Mouse (Mus musculus) heart, embryonic 15.5 days (tissue): ENCODE results near the gene Rpp25. TPM values are rescaled to one million over a fixed set of nuclear protein-coding genes. Genes with fewer than 3 reads are reported as not detected.
A peak's percentile ranks its signal among the peaks of the same experiment; 100 is the strongest.

Experiments used
- ATAC-seq: fragments of 200-750 bp; cut with Nextera tagmentation; replicated peaks from 2 replicates; pipeline ENCODE4 v1.8.0; 2017; ENCODE audit warnings: low read depth, moderate TSS enrichment; ENCODE audit not compliant: insufficient number of reproducible peaks, insufficient read depth, low FRiP score
- H3K27ac ChIP-seq: fragments of 300-500 bp; sonication (generic); 2 replicates; pipeline ENCODE4 v1.5.1; 2015; ENCODE audit warnings: mild to moderate bottlenecking, inconsistent platforms
- H3K27me3 ChIP-seq: fragments of 300-500 bp; sonication (generic); 2 replicates; pipeline ENCODE4 v1.6.1; 2015; ENCODE audit warnings: inconsistent platforms
- H3K36me3 ChIP-seq: fragments of 300-500 bp; sonication (generic); 2 replicates; pipeline ENCODE4 v1.6.1; 2015; ENCODE audit warnings: mild to moderate bottlenecking, inconsistent platforms
- H3K4me1 ChIP-seq: fragments of 300-500 bp; sonication (generic); replicated peaks from 2 replicates; pipeline ENCODE4 v1.6.1; 2015; ENCODE audit warnings: inconsistent platforms
- H3K4me2 ChIP-seq: fragments of 300-500 bp; sonication (generic); 2 replicates; pipeline ENCODE4 v1.6.1; 2015; ENCODE audit warnings: inconsistent platforms, mild to moderate bottlenecking, moderate library complexity
- H3K4me3 ChIP-seq: fragments of 300-500 bp; sonication (generic); 2 replicates; pipeline ENCODE4 v1.5.1; 2015; ENCODE audit warnings: mild to moderate bottlenecking, inconsistent platforms
- H3K9ac ChIP-seq: fragments of 300-500 bp; sonication (generic); 2 replicates; pipeline ENCODE4 v1.6.1; 2015; ENCODE audit warnings: mild to moderate bottlenecking, inconsistent platforms
- H3K9me3 ChIP-seq: fragments of 300-500 bp; sonication (generic); replicated peaks from 2 replicates; pipeline ENCODE4 v1.6.1; 2016; ENCODE audit warnings: inconsistent platforms
- WGBS: fragments of 180-500 bp; shearing (Covaris S2); methylation state at CpG from one replicate; pipeline ENCODE4 v1.1.7; 2015; ENCODE audit warnings: mixed read lengths; 5-methylcytosine and 5-hydroxymethylcytosine counted together
- polyA plus RNA-seq: library from polyadenylated mRNA; unstranded; fragments of >200 nt; fragmentation: Nextera tagmentation; extraction: Ambion mirVana; gene quantifications from 2 replicates; pipeline ENCODE4 v1.2.1, GENCODE M21; 2015

Rpp25 gene
- polyA plus RNA-seq, 1 experiment from 2014 or later, result 11.5 TPM

DNA sequence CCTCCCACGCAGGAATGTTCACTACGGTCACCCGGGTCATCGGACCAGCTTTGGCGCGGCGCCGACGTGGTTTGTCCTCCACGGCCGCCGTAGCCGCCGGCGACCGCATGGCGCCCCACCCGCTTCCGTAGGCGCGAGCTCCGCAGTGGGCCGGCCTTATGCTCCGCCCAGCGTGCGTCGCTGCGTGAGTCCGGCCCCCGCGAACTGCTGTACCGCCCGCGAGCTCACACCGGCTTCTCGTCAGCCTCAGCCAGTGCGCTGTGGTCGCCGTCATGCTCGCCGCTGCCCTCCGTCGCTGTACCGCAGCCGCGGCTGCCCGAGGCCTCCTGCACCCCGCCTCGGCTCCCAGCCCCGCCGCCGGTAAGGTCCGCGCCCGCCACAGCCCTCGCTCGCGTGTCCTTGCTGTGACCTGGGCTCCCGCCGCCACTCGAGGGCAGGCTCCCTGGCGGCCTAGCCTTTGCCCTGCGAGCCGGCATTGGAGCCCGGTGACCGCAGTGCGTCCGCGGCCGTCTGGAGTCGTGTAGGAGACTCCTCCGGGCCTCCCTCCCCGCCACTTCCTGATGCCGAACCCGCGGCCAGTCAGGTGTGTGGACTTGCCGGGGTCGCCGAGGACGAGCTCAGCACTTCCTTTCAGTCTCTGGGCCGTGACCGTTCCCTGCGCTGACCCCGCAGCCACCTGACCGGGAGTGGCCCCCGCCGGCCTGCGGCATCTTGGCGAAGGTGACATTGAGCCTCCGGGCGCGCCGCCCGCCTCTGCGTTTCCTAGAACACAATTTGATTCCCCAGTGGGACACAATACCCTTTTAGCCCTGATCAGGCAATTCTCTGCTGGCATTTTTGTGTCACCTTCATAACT is 17.5 kb downstream of the Rpp25 start, which contains the start of gene Cox5a:
TSS of gene Cox5a (plus strand) at position 219 of the 856 bp plus-strand sequence.
- peak within 1 kb of the TSS; percentile 79 for H3K4me3 ChIP-seq
- H3K4me2 ChIP-seq, result peak within 1 kb of the TSS; percentile 62
- no peaks in the 10 kb centered on the region for H3K27me3 ChIP-seq
- H3K4me1 ChIP-seq, result peaks cover 36% of the 10 kb centered on the region
- no peaks in the 10 kb centered on the region for H3K9me3 ChIP-seq
- peak within 1 kb of the TSS; percentile 96 for H3K9ac ChIP-seq
- under 1% methylated on average over 95 of the region's 95 CpGs for WGBS
- peak within 1 kb of the TSS; percentile 98 for H3K27ac ChIP-seq
- H3K36me3 ChIP-seq, result no peaks in the 10 kb centered on the region
- ATAC-seq, result peak; percentile 98

DNA sequence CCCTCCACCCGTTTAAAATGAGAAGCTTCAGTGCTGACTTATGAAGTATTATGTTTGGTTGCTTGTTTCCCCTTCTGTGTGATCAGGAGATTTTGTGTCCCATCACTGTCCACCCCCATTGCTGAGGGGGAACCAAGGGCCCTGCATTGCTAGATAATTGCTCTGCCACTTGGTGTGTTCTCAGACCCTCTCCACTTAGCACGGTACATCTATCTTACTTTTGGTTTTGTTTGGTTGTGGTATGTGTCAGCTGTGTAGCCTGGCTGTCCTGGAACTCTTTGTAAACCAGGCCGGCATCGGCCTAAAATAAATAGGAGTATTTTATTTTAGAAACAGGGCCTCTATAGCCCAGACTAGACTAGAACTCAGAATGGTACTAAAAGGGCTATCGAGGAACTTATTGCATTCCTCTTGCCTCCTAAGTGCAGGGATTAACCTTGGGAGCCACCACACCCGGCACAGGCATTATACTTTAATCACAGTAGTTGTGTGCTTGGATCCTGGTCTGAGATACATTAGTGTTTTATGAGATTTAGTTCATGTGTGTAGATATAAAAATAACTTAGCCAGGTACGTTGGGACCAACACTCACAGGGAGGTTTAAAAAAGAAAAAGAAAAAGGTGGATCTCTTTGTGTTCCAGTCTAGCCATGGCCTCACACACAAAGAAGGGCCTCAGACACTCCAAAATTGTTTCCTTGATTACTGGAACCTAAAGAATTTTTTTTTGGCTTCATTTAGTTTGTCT is 18.5 kb downstream of the Rpp25 start:
- peaks cover 36% of the 10 kb centered on the region for H3K4me1 ChIP-seq
- no peaks in the 10 kb centered on the region for H3K9me3 ChIP-seq
- peak overlapping the region; percentile 62 for H3K4me2 ChIP-seq
- H3K27me3 ChIP-seq, result no peaks in the 10 kb centered on the region
- H3K4me3 ChIP-seq, result peak overlapping the region; percentile 79
- ATAC-seq, result no peak
- peak overlapping the region; percentile 98 for H3K27ac ChIP-seq
- H3K36me3 ChIP-seq, result no peaks in the 10 kb centered on the region
- 20% methylated on average over 7 of the region's 7 CpGs for WGBS
- peak overlapping the region; percentile 96 for H3K9ac ChIP-seq

- peak overlapping the region; percentile 98; the same call in 1 of the 2 replicates for H3K27ac ChIP-seq
Measured at GRCm38 (mm10) chr9:57522861-57523246, 19.0 kb downstream of the Rpp25 start.

DNA sequence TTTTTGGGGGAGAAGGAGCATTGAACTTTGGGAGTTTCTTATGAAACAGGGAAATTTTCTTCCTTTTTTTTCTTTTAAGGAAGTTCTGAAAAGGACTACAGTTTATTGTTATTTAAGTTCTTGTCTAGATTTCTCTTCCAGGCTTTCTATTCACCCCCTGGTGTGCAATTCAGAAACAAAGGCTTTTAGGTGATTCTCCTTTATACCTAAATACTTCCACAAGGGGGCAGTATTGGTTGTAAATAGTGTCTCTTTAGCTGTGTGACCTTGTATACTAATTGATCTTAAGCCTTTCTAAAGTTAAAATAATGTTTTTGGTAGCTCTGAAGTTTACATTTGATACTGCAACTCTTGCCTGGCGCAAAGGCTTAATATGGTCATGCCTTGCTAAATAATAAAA is 19.9 kb downstream of the Rpp25 start:
- Histone ChIP-seq H3K27ac (no peak overlapping the region), H3K4me2 (peak overlapping the region; percentile 62), H3K36me3 (0 out of 2 replicates have a peak, but pooled peaks cover 2% of the 10 kb centered on the region), H3K9me3 (no peaks in the 10 kb centered on the region), H3K27me3 (no peaks in the 10 kb centered on the region), H3K4me3 (no peak overlapping the region), H3K4me1 (peaks cover 36% of the 10 kb centered on the region), H3K9ac (no peak overlapping the region)
- ATAC-seq, result no peak
- 88% methylated on average over 1 of the region's 1 CpGs for WGBS

More at GRCm38 (mm10) chr9:57522861-57523246, 19.0 kb downstream of the Rpp25 start:
- no peak for ATAC-seq
- H3K9me3 ChIP-seq, result no peaks in the 10 kb centered on the region
- H3K36me3 ChIP-seq, result no peaks in the 10 kb centered on the region
- peak overlapping the region; percentile 79 for H3K4me3 ChIP-seq
- peak overlapping the region; percentile 62 for H3K4me2 ChIP-seq
- WGBS, result 53% methylated on average over 4 of the region's 4 CpGs
- H3K27me3 ChIP-seq, result no peaks in the 10 kb centered on the region
- peak overlapping the region; percentile 96; the same call in 1 of the 2 replicates for H3K9ac ChIP-seq
- H3K4me1 ChIP-seq, result peaks cover 36% of the 10 kb centered on the region

- H3K4me3 ChIP-seq, result no peak overlapping the region
- peak overlapping the region; percentile 62; the same call in 1 of the 2 replicates for H3K4me2 ChIP-seq
- peaks cover 9% of the 10 kb centered on the region; the same call in 1 of the 2 replicates for H3K36me3 ChIP-seq
- H3K27ac ChIP-seq, result no peak overlapping the region
- no peaks in the 10 kb centered on the region for H3K9me3 ChIP-seq
- H3K9ac ChIP-seq, result no peak overlapping the region
- ATAC-seq, result no peak
- H3K4me1 ChIP-seq, result peaks cover 36% of the 10 kb centered on the region
- no peaks in the 10 kb centered on the region for H3K27me3 ChIP-seq
Measured at GRCm38 (mm10) chr9:57524439-57524838, 20.6 kb downstream of the Rpp25 start.

DNA sequence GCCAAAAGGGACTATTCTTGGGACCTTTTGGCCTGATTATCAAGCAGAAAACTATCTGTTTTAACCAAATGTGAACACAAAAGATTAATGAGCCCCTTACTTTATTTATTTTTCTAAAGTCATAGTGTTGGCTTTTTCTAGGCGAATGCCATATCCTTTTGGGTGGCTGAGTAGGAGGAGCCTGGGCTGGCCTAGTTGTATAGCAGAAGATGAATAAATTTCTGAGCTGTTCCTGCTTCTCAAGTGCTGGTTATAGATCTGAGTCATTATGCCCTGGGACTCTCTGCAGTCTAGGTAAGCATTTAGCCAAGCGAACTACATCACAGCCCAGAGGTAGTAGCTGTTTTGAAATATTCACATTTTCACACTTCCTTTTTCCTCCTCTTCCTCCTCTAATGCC is 21.7 kb downstream of the Rpp25 start:
- Histone ChIP-seq H3K4me3 (no peak overlapping the region), H3K36me3 (peaks cover 20% of the 10 kb centered on the region), H3K9ac (no peak overlapping the region), H3K27me3 (no peaks in the 10 kb centered on the region), H3K27ac (no peak overlapping the region), H3K4me2 (no peak overlapping the region), H3K9me3 (no peaks in the 10 kb centered on the region), H3K4me1 (peaks cover 36% of the 10 kb centered on the region)
- no peak for ATAC-seq
- WGBS, result 66% methylated on average over 2 of the region's 2 CpGs

- Histone ChIP-seq H3K4me1 (peaks cover 36% of the 10 kb centered on the region), H3K4me3 (no peak overlapping the region), H3K36me3 (peaks cover 27% of the 10 kb centered on the region), H3K27me3 (no peaks in the 10 kb centered on the region), H3K9me3 (no peaks in the 10 kb centered on the region), H3K4me2 (no peak overlapping the region), H3K9ac (no peak overlapping the region), H3K27ac (no peak overlapping the region)
- ATAC-seq, result no peak
Measured at GRCm38 (mm10) chr9:57526435-57526834, 22.6 kb downstream of the Rpp25 start.

GRCm38 (mm10) chr9:57531946-57532345 is 28.1 kb downstream of the Rpp25 start:
- ATAC-seq, result no peak
- H3K27ac ChIP-seq, result no peak overlapping the region
- H3K9ac ChIP-seq, result no peak overlapping the region
- no peak overlapping the region for H3K4me3 ChIP-seq
- peaks cover 54% of the 10 kb centered on the region for H3K36me3 ChIP-seq
- WGBS, result 80% methylated on average over 1 of the region's 1 CpGs
- no peaks in the 10 kb centered on the region for H3K27me3 ChIP-seq
- H3K9me3 ChIP-seq, result no peaks in the 10 kb centered on the region
- H3K4me2 ChIP-seq, result no peak overlapping the region
- H3K4me1 ChIP-seq, result peaks cover 4% of the 10 kb centered on the region

DNA sequence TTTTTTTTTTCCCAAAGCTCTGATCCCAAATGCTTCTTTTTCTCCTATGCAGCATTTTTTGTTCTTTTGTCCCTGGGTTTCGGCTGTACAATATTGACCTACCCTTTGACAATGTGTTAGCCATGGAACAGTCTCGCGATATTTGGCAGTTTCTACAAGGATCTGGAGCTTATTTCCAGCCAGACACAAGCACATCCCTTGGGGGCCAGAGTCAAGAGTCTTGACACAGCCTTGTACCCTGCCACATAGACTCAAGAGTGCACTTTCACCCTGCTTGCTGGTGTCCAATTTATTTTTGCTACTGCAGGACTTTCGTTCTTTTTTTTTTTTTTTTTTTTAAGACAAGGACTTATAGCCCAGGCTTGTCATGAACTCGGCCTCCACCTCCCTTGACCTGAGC is 32.5 kb downstream of the Rpp25 start:
- no peaks in the 10 kb centered on the region for H3K9me3 ChIP-seq
- H3K4me1 ChIP-seq, result peaks cover 16% of the 10 kb centered on the region
- H3K4me2 ChIP-seq, result peak overlapping the region; percentile 76
- H3K36me3 ChIP-seq, result peaks cover 43% of the 10 kb centered on the region
- no peak overlapping the region for H3K27ac ChIP-seq
- no peak overlapping the region for H3K9ac ChIP-seq
- H3K27me3 ChIP-seq, result no peaks in the 10 kb centered on the region
- WGBS, result 80% methylated on average over 5 of the region's 5 CpGs
- H3K4me3 ChIP-seq, result peak overlapping the region; percentile 75; the same call in 1 of the 2 replicates
- ATAC-seq, result no peak

DNA sequence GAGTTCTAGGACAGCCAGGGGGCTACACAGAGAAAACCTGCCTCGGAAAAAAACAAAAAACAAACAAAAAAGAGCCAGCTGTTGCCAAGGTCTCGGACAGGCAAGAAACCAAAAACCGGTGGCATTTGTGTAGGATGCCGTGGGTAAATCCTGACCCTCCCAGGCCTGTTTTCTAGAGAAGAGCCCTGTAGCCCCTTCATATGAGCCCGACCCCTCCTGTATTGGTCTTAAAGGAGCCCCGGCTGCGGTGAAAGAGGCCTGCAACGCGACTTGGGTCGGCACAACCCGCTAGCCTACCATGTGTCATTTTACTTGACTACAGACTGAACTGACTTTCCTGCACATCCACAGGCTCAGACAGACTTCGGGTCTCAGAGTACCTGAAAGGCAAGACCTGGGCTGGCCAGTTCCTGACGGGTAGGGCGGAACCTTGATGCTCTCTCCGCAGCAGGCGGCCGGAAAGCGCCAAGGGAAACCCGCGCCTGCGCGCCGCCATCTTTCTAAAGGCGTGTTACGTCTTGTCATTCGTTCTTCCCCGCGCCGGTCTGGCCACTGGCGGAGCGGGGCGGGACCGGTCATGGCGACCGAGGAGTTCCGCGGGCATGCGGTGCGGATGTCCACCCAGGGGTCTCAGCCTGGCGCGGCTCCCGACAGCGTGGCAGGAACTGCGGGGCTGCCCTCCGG is 33.4 kb downstream of the Rpp25 start, which contains the start of gene Fam219b:
TSS of gene Fam219b (plus strand) at position 485 of the 684 bp plus-strand sequence.
- Histone ChIP-seq H3K27me3 (no peaks in the 10 kb centered on the region), H3K4me2 (peak within 1 kb of the TSS; percentile 76), H3K27ac (peak within 1 kb of the TSS; percentile 81), H3K9me3 (no peaks in the 10 kb centered on the region), H3K4me3 (peak within 1 kb of the TSS; percentile 75), H3K4me1 (peaks cover 16% of the 10 kb centered on the region), H3K9ac (peak within 1 kb of the TSS; percentile 80), H3K36me3 (peaks cover 38% of the 10 kb centered on the region)
- ATAC-seq, result peak; percentile 89
- 2% methylated on average over 45 of the region's 45 CpGs for WGBS

DNA sequence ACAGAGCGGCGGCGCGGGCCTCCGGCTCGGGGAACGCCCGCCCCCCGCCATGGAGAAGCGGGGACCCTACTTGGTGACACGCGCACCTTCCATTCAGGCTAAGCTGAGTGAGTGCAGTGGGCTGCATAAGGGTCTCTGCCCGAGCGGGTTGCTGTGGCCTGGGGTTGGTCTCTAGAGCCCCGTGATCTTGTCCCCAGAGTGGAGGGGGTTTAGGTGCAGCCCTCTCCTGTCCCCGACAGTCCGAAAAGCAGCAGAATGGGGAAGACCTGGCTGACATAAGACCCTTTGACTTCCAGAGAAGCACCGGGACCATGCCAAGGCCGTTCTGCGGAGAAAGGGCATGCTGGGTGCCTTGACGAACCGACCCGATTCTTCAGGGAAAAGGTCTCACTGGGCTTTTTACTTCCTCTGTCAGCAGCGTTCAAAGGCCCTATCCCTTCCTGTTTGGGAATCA is 33.9 kb downstream of the Rpp25 start:
- under 1% methylated on average over 24 of the region's 24 CpGs for WGBS
- Histone ChIP-seq H3K36me3 (peaks cover 38% of the 10 kb centered on the region), H3K9me3 (no peaks in the 10 kb centered on the region), H3K27me3 (no peaks in the 10 kb centered on the region), H3K4me2 (peak overlapping the region; percentile 76), H3K27ac (peak overlapping the region; percentile 81), H3K4me3 (peak overlapping the region; percentile 75), H3K4me1 (peaks cover 16% of the 10 kb centered on the region), H3K9ac (peak overlapping the region; percentile 80)
- ATAC-seq, result peak; percentile 7; the same call in 1 of the 2 replicates
